Mouse (Mus musculus) induced T-regulatory cell, adult 2 months (primary cell): ENCODE measurements around the gene Pde11a.

ENCODE experiments used
- DNase-seq: peaks from one replicate; pipeline ENCODE4 v3.0.0-alpha.2; 2012; ENCODE audit warnings: low read depth

Pde11a gene

DNA sequence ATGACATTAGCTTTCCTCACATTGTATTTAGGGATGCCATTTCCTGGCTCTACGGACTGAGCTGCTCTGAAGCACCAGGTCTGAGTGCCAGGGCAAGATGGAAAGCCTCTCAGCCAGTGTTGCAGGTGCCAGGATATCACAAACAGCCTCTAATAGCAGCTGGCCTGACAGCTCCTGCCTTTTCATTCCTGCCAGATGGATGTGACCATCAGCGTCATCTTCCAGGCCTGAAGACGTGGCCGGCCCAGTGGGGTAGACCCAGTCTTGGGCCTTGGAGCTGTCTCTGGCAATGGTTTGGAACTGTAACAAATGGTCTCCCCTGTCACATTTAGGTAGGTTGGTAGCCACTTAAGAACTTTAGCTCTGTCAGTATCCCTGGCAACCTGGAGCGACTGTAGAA is 385.3 kb downstream of the Pde11a start:
- no peak for DNase-seq

DNA sequence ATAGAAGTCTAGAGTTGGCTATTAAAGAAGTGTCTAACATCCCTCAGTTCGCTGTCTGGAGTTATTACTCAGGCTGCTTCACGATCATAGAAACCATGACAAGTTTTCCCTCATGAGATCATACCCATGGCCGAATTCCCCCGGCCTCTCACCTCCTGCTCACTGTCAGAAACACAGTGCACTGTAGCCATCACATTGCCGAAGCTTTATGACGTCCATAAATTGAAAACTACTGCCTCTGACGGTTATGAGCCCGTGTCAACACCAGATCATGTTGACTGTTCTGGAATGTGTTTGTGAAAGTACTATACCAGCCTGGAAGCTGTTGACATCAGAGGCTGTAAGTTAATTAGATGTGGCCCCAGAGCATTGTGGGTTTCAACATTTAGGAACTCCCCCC is 387.9 kb downstream of the Pde11a start:
- DNase-seq = no peak
